Mouse (Mus musculus): ENCODE results near the gene Gm20388.

Gene Gm20388

DNA sequence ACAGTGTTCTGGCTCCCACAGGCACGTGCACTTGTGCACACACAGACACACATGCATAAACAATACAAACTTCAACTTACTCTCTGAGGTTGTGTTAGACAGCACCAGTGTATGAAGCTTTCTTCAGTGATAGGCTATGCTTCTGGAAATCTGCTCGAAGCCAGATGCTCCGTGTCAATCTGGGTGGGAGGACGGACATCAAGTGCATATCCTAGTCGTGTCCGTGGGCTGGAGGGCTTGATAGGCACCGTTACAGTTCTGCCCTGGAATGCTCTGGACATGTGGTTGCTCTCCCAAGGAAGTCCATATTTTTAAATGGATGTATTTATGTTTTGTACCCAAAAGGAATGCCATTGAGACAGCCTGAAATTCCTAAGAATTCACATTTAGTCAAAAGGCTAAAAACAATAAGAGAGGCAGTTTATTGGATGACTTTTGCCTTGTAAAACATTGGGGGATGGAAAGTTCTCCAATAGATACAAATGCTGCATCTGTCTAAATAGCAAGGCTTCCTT is 2178.6 kb downstream of the Gm20388 start:
- DNase-seq (ENCODE audit: low read depth, low spot score) = no peak

GRCm38 (mm10) chr8:122092476-122092875 is 2181.8 kb downstream of the Gm20388 start:
- no peak for DNase-seq (ENCODE audit: low read depth, low spot score)

DNA sequence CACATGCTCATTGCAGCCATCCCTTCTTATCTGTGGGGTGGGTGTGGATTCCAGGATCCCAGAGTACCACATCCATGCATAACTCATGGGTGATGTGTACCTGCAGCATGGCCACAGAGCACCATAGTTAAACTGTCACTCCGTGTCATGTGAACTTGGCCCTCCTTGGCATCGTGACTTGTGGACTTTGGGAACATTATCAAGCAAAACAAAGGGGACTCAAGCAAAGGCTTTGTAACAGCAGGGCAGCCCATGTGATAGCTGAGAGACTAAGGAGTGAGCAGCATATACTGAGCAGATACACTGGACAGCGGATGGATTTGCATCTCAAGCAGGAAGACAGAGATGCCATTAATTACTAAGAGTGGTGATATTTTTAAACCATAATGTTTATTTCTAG is 2188.1 kb downstream of the Gm20388 start:
- no peak for DNase-seq (ENCODE audit: low read depth, low spot score)

GRCm38 (mm10) chr8:122099711-122100220 is 2189.1 kb downstream of the Gm20388 start:
- no peak for DNase-seq (ENCODE audit: low read depth, low spot score)

GRCm38 (mm10) chr8:122101816-122102215 is 2191.2 kb downstream of the Gm20388 start:
- no peak for DNase-seq (ENCODE audit: low read depth, low spot score)

GRCm38 (mm10) chr8:122102286-122102685 is 2191.6 kb downstream of the Gm20388 start:
- no peak for DNase-seq (ENCODE audit: low read depth, low spot score)

GRCm38 (mm10) chr8:122103241-122103640 is 2192.6 kb downstream of the Gm20388 start:
- DNase-seq (ENCODE audit: low read depth, low spot score) = no peak

DNA sequence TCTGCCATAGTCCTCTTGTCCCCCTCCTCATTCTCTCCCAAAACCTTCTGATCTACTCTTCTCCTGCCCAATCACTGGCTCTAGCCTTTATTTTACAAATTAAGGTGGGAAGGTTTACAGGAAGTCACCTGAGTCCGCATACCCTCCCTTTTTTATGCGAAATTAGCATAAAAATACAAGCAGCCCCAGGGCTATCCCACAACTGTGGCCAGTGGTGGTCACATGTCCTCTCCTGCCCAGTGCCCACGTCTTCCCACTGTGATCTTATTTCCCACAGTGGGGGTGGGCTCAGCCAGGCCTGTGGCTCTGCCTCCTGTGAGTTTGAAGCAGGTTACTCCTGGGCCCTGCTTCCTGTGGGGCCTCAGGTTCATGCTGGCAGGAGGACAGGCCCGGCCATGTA is 2194.0 kb downstream of the Gm20388 start:
- no peak for DNase-seq (ENCODE audit: low read depth, low spot score)

DNA sequence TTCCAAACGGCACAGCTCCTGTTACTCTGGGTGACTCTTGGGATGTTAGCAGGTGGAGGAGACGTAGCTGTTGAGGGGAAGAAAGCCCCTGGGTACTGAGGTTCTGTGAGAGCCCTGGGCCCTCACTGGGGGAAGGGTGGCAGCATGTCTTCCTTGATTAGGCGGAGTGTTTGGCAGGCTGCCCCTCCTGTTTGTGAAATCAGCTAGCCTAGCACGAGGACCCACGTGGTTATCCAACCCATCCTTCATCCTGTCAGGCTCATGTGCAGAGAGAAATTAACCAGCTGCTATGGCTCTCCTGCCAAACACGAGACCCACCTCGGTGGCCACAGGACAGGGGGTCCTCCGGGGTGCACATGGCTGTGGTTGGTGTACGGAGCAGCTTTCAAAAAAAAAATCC is 2195.6 kb downstream of the Gm20388 start:
- DNase-seq (ENCODE audit: low read depth, low spot score) = no peak

GRCm38 (mm10) chr8:122110240-122110866 is 2199.7 kb downstream of the Gm20388 start:
- DNase-seq (ENCODE audit: low read depth, low spot score) = peak; percentile 19

DNA sequence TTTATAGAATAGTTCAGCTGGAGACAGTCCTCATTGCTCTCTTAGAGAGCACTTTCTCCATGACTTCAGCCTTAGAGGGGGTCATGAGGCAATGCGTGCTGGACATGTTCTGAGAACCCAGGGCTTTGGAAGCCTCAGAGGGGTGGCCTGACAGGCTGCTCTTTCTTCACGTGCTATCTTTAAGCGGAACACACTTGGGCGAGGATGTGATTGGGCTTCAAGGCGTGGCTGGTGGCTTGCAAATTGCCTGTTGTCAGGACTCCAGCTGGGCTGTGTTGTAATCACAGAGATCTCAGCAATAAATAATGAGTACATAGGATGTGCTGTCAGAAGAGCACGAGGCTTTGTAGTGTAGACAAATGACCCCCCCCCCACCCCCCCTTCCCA is 2200.2 kb downstream of the Gm20388 start:
- no peak for DNase-seq (ENCODE audit: low read depth, low spot score)

GRCm38 (mm10) chr8:122111745-122112144 is 2201.1 kb downstream of the Gm20388 start:
- no peak for DNase-seq (ENCODE audit: low read depth, low spot score)

DNA sequence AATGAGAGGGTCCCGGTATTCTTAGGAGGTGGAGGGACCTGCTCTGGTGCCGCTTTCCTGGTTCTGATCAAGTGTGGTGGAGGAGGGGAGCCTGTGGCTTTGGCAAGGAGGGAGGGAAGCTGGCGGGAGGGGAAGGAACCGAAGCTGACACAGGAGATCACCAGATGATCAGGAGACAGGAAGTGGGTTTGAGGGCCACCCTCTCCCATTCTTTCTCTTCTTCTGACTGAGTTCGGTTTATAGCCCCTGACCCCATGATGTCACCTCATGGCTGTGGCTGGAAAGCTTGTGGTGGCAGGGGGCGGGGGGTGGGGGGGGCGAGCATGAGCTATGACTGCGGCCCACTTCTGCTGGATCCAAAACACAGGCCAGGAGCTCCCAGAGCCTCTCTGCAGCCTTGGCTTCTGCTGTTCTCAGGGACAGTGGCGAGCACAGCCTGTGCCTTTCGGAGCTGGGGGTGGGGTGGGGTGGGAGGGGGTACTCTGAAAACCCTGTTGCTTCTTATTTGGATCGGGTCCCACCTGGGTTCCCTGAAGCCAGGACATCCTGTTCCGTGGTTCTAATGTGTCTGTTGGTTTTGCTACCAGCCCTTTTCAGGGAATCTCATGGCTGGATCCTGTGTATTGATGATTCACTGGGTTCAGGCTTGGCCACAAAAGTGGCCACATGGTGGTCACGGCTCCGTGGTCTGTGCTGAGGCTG is 2201.8 kb downstream of the Gm20388 start:
- DNase-seq (ENCODE audit: low read depth, low spot score) = peak; percentile 54

- DNase-seq (ENCODE audit: low read depth, low spot score) = no peak
Measured at GRCm38 (mm10) chr8:122114890-122115289, 2204.2 kb downstream of the Gm20388 start.

GRCm38 (mm10) chr8:122116716-122117357 is 2206.2 kb downstream of the Gm20388 start:
- DNase-seq (ENCODE audit: low read depth, low spot score) = no peak

- no peak for DNase-seq (ENCODE audit: low read depth, low spot score)
Measured at GRCm38 (mm10) chr8:122118097-122118496, 2207.5 kb downstream of the Gm20388 start.

- no peak for DNase-seq (ENCODE audit: low read depth, low spot score)
Measured at GRCm38 (mm10) chr8:122118536-122118935, 2207.9 kb downstream of the Gm20388 start.

DNA sequence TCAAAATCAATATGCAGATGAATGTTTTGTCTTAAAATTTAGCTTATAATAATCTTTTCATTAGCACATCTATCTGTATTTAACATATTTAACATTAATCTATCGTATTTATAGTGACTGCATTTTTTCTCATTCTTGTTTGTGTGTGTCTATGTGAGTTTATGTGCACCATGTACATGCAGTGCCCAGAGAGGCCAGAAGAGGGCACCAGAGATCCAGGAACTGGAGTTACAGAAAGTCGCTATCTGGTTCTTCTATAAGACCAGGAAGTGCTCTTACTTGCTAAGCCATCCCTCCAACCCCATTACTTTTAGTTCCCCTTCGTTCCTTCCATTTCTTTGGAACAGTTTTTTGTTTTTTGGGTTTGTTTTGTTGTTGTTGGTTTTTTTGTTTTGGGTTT is 2213.7 kb downstream of the Gm20388 start:
- no peak for DNase-seq (ENCODE audit: low read depth, low spot score)

- DNase-seq (ENCODE audit: low read depth, low spot score) = no peak
Measured at GRCm38 (mm10) chr8:122126659-122127058, 2216.0 kb downstream of the Gm20388 start.

DNA sequence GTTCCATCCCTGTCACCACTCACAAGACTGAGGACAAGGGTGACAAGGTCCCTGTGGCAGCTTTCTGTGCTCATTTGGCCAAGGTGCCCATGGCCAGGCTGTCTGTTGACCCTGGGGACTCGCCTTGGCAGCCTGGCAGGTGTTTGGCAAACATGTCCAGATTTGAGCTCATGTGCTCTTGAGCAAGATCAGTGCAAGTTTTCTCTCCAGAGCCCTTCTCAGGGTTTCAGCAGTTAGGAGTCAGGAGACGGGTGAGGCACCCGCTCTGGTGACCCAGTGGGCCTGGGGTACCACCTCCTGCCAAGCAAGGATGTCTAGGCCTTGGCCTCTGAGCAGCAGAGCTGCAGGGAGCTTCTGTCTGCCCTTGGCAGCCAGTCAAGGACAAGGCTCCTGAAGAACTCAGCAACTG is 2223.5 kb downstream of the Gm20388 start:
- no peak for DNase-seq (ENCODE audit: low read depth, low spot score)

- no peak for DNase-seq (ENCODE audit: low read depth, low spot score)
Measured at GRCm38 (mm10) chr8:122135494-122135893, 2224.9 kb downstream of the Gm20388 start.

DNA sequence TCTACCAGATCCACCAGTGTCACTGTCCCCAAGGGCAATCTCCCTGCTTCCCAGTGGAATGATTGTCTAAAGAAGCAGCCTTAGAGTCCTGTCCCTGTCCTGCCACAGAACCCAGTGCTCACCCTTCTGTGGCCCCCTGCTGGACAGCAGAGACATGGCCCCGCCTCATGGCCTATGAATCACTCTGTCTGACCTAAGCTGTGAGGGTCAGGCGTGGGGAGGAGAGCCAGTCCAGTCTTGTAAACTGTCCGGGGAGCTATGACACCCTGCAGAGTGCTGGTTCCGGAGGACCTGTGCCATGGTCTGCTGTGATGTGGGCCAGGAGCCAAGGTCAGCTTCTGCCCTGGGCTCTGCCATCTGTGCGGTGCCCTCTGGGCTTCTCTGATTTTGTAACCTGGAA is 2229.1 kb downstream of the Gm20388 start:
- peak; percentile 14 for DNase-seq (ENCODE audit: low read depth, low spot score)

All from CD4-positive helper T cell, adult 2 months (primary cell).